Mouse (Mus musculus) stomach, postnatal 0 days (tissue): Measurements from ENCODE around the gene Mfsd13b.

ENCODE experiments used
- CTCF ChIP-seq: IDR thresholded peaks from 2 replicates; pipeline ENCODE4 v1.5.1; 2016; ENCODE audit warnings: antibody characterized with exemption, low read depth, mild to moderate bottlenecking, moderate library complexity
- EP300 ChIP-seq: optimal IDR thresholded peaks from 2 replicates; pipeline ENCODE3; 2016; ENCODE audit warnings: antibody characterized with exemption

- TF ChIP-seq CTCF (no peak), EP300 (no peak)
Observed at GRCm38 (mm10) chr7:121011794-121012689, 29.7 kb downstream of the Mfsd13b start.
